Mouse (Mus musculus) cortical plate, adult 2 months (tissue): Measurements from ENCODE around the gene Ilk.

Experiments
- CTCF ChIP-seq: fragments of 200-500 bp; IDR thresholded peaks from 2 replicates; pipeline ENCODE4 v1.5.1; 2011; ENCODE audit warnings: mild to moderate bottlenecking, control low read depth, low read length; ENCODE audit not compliant: insufficient read depth; ENCODE audit errors: extremely low read depth
- POLR2A ChIP-seq: fragments of 200-500 bp; IDR thresholded peaks from 2 replicates; pipeline ENCODE4 v1.6.1; 2011; ENCODE audit warnings: mild to moderate bottlenecking, low read length, control low read depth; ENCODE audit not compliant: insufficient read depth; ENCODE audit errors: extremely low read depth

DNA sequence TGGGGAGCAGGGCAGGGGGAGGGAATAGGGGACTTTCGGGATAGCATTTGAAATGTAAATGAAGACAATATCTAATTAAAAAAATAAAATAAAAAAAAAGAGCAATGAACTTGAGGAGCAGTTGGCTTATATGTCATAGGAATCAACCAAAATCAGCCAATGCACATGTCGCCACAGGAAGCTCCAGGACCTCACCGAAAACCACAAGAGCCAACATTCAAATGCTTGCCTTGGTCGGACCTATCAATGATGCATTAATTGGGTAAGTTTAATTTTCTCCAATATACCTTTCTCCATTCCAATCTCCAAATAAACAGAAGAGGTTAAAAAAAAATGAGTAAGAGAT, 9.4 kb upstream of the Ilk start:
- no peak for TF ChIP-seq CTCF
- no peak for TF ChIP-seq POLR2A
